Mouse (Mus musculus): ENCODE measurements around the gene Xbp1. TPM values are rescaled to one million over a fixed set of nuclear protein-coding genes. Genes with fewer than 3 reads are reported as not detected.

Gene Xbp1
- polyA plus RNA-seq (2017; shearing (Covaris generic)) = 209 TPM

DNA sequence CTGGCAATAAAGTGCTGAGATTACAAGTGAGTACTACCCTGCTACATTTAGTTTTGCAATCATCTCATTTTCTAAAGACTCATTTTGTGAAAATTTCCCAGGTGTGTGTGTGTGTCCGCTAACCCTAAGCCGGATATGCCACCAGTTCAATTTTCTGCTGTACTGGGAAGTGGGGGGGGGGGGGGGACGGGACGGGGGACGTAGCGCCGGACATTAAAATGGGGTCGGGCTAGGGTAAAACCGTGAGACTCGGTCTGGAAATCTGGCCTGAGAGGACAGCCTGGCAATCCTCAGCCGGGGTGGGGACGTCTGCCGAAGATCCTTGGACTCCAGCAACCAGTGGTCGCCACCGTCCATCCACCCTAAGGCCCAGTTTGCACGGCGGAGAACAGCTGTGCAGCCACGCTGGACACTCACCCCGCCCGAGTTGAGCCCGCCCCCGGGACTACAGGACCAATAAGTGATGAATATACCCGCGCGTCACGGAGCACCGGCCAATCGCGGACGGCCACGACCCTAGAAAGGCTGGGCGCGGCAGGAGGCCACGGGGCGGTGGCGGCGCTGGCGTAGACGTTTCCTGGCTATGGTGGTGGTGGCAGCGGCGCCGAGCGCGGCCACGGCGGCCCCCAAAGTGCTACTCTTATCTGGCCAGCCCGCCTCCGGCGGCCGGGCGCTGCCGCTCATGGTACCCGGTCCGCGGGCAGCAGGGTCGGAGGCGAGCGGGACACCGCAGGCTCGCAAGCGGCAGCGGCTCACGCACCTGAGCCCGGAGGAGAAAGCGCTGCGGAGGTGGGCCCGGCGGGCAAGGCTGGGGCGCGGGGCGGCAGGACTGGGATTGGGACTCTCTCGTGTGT is at the start of gene Xbp1:
TSS of gene Xbp1 (plus strand) at position 248 of the 854 bp plus-strand sequence.

DNA sequence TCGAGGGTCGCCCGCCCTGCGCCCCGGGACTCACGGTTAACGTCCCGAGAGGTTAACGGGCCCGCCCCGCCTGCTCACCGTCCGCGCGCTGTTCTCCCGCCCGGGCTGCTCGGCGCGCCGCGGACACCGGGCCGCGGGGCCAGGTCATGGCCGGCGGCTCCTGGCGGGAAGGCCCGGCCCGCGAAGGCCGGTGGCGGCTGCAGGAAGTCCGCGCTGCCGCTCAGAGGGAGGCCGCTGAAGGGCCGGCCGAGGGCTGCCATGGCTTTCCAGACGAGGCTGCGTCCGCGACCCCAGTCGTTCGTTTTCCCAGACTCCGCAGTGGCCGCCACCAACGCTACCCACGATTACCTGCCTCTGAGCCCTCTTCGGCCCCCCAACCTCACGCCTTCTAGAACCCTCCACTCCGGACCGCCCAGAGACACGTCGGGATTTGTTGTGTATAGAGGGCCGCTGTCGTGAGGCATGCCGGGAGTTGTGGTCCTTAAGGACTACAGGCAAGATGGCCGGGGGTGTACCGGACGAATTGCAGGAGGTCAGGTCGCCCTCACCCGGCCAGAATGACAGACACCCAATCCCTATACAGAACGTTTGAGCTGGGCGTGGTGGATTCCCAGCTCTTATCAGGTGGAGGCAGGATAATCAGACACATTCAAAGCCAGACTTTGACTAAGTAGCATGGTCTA is 21.5 kb downstream of the Xbp1 start, which contains the start of gene Ccdc117:
TSS of gene Ccdc117 (minus strand) at position 389 of the 683 bp plus-strand sequence.

DNA sequence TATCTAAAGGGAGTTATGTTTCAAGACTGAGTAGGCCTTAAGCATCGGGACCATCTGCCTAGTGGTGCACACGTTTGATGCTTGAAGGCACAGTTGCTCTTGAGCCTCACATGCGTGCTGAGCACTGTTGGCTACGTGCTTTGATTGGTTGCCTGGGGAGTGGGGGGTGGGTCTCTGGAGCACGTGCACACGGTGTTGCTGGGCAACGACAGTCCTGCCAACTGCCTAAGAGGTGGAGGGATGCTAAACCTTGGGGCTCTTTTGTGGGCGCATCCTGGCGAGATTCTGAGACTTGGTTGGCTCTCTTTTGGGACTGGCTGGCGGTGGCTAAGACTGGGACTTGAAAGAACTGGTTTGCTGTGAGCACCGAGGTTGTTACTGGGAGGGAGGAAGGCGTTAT is 49.0 kb downstream of the Xbp1 start, which contains the start of gene Ankrd36:
TSS of gene Ankrd36 (plus strand) at position 211 of the 400 bp plus-strand sequence.

Other genes with a start within 250 kb of the Xbp1 start
- gene Znrf3, start 75.8 kb upstream of the Xbp1 start, polyA plus RNA-seq (2017; shearing (Covaris generic)) = 12.0 TPM
- 105 TPM for gene Ccdc117, start 21.5 kb downstream of the Xbp1 start, polyA plus RNA-seq (2017; shearing (Covaris generic))
- gene Ankrd36, start 49.0 kb downstream of the Xbp1 start, polyA plus RNA-seq (2017; shearing (Covaris generic)) = 0.16 TPM
- gene Mrps24, start 195.0 kb downstream of the Xbp1 start, polyA plus RNA-seq (2017; shearing (Covaris generic)) = 119 TPM
- 24.0 TPM for gene Urgcp, start 241.7 kb downstream of the Xbp1 start, polyA plus RNA-seq (2017; shearing (Covaris generic))

Measured in effector memory CD4-positive, alpha-beta T cell, adult 7 months (primary cell).